Comparison of ENCODE assay signal across 23 mouse cellular contexts in the genomic region with DNA sequence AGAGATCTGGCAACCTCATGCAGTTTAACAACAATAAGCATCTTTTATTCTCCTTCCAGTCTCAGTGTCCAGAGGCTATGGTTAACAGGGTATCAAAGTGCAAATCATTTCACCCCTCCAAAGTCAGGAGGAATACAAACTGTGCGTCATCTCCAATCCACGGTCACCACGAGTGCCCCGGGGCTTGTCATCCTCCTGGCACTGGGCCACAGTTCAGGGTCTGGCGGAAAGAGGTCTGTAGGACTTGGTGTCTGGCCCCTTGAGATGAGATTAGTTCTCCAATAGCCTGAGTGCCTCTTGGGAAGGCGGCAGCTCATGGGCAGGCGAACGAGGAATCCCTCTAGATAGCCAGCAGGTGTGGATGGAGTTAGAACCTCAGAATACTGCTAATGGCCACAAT. TPM values are rescaled to one million over a fixed set of nuclear protein-coding genes. Genes with fewer than 3 reads are reported as not detected.
DNase-seq lines count a peak whose midpoint lies in the region; ATAC-seq lines count a peak whose summit lies in the region.
"Had no signal": no experiment of that assay in that cellular context is flagged by ENCODE, and none has a peak within 500 bp of the region (broad histone marks: within the 10 kb centered on the region; RNA-seq: fewer than 3 reads in every experiment).

No protein-coding gene starts in this region.

- no peak overlapping the region for H3K4me3 ChIP-seq in heart, embryonic 13.5 days
- no peak overlapping the region for H3K4me3 ChIP-seq in midbrain, embryonic 13.5 days (replicated peaks)
- H3K4me3 ChIP-seq in midbrain, embryonic 11.5 days (ENCODE audit: low read depth, low read length): no peak overlapping the region
- H3K4me3 ChIP-seq: embryonic facial prominence, embryonic 12.5 days; erythroblast, embryonic 14.5 days; lung, embryonic 15.5 days; midbrain, embryonic 10.5 days; myocyte had no signal

- H3K27me3 ChIP-seq in heart, embryonic 13.5 days (replicated peaks): no peaks in the 10 kb centered on the region
- H3K27me3 ChIP-seq in midbrain, embryonic 13.5 days: no peaks in the 10 kb centered on the region
- no peaks in the 10 kb centered on the region for H3K27me3 ChIP-seq in midbrain, embryonic 11.5 days (ENCODE audit: control insufficient read depth, insufficient read depth, low read length)
- H3K27me3 ChIP-seq: embryonic facial prominence, embryonic 12.5 days; lung, embryonic 15.5 days had no signal

- ATAC-seq in heart, embryonic 13.5 days (ENCODE audit: extremely low read depth, insufficient number of reproducible peaks, low FRiP score, low TSS enrichment): no peak
- 0 out of 2 replicates have a peak, but pooled peaks have one; percentile 25 for ATAC-seq in midbrain, embryonic 13.5 days
- ATAC-seq in midbrain, embryonic 11.5 days (ENCODE audit: low FRiP score): no peak
- ATAC-seq: CD4-positive, CD25-positive, alpha-beta regulatory T cell, adult 4 months; forebrain, embryonic 14.5 days; hindbrain, embryonic 16.5 days had no signal

- H3K9ac ChIP-seq in heart, embryonic 13.5 days: no peak overlapping the region
- no peak overlapping the region for H3K9ac ChIP-seq in midbrain, embryonic 13.5 days (replicated peaks)
- no peak overlapping the region for H3K9ac ChIP-seq in midbrain, embryonic 11.5 days (ENCODE audit: low read length)
- H3K9ac ChIP-seq: embryonic facial prominence, embryonic 12.5 days; liver, embryonic 14.5 days; lung, embryonic 15.5 days had no signal

- H3K9me3 ChIP-seq in heart, embryonic 13.5 days: no peaks in the 10 kb centered on the region
- H3K9me3 ChIP-seq in midbrain, embryonic 13.5 days: no peaks in the 10 kb centered on the region
- H3K9me3 ChIP-seq in midbrain, embryonic 11.5 days (ENCODE audit: control insufficient read depth, low read length): no peaks in the 10 kb centered on the region
- H3K9me3 ChIP-seq: embryonic facial prominence, embryonic 12.5 days; lung, embryonic 15.5 days; midbrain, embryonic 10.5 days had no signal

- DNase-seq in adrenal gland, postnatal 14 days: peak; percentile 58
- no peak for DNase-seq in adrenal gland, adult 18-20 months (ENCODE audit: low spot score in 2 of 2)
- DNase-seq in heart, postnatal 36 days: no peak
- DNase-seq in midbrain, embryonic 11.5 days (ENCODE audit: low spot score, missing footprints): no peak
- DNase-seq in cerebellum, postnatal 14 days: peak; percentile 66 to 74
- DNase-seq in frontal cortex, postnatal 25 days (ENCODE audit: low spot score in 2 of 2): no peak
- DNase-seq: gastrocnemius, postnatal 25 days; kidney, adult 2 months; kidney, postnatal 10 days; lung, postnatal 4 days; right cerebral cortex, postnatal 4 days; thymus, adult 2 months had no signal

- H3K4me2 ChIP-seq in heart, embryonic 13.5 days: no peak overlapping the region
- H3K4me2 ChIP-seq in midbrain, embryonic 13.5 days (replicated peaks): no peak overlapping the region
- no peak overlapping the region for H3K4me2 ChIP-seq in midbrain, embryonic 11.5 days
- H3K4me2 ChIP-seq: embryonic facial prominence, embryonic 12.5 days; lung, embryonic 15.5 days had no signal

- peaks cover 47% of the 10 kb centered on the region for H3K4me1 ChIP-seq in heart, embryonic 13.5 days
- peaks cover 8% of the 10 kb centered on the region; the same call in 1 of the 2 replicates for H3K4me1 ChIP-seq in midbrain, embryonic 13.5 days (replicated peaks)
- no peaks in the 10 kb centered on the region for H3K4me1 ChIP-seq in midbrain, embryonic 11.5 days (ENCODE audit: control insufficient read depth, insufficient read depth, low read length)
- H3K4me1 ChIP-seq: embryonic facial prominence, embryonic 12.5 days; lung, embryonic 15.5 days; midbrain, embryonic 10.5 days had no signal

- H3K27ac ChIP-seq in heart, embryonic 13.5 days (replicated peaks): peak overlapping the region; percentile 24; the same call in 1 of the 2 replicates
- H3K27ac ChIP-seq in midbrain, embryonic 13.5 days: no peak overlapping the region
- no peak overlapping the region for H3K27ac ChIP-seq in midbrain, embryonic 11.5 days (ENCODE audit: low read depth, low read length)
- H3K27ac ChIP-seq: embryonic facial prominence, embryonic 12.5 days; liver, embryonic 14.5 days; lung, embryonic 15.5 days; midbrain, embryonic 10.5 days had no signal

- H3K36me3 ChIP-seq in heart, embryonic 13.5 days: peaks cover 84% of the 10 kb centered on the region
- peaks cover 60% of the 10 kb centered on the region for H3K36me3 ChIP-seq in midbrain, embryonic 13.5 days
- H3K36me3 ChIP-seq in midbrain, embryonic 11.5 days (ENCODE audit: control insufficient read depth, insufficient read depth, low read length): peaks cover 4% of the 10 kb centered on the region; the same call in 1 of the 2 replicates

- intact Hi-C loops in heart, postnatal 36 days (cut with DNase I): no loop called here

- 23% methylated on average over 8 of the region's 8 CpGs for WGBS in heart, embryonic 13.5 days
- WGBS in midbrain, embryonic 13.5 days: 68% methylated on average over 8 of the region's 8 CpGs
- WGBS in midbrain, embryonic 11.5 days: 87% methylated on average over 8 of the region's 8 CpGs

RNA-seq across cellular contexts. Expression of gene Ikbke, which starts 15.8 kb away (rescaled TPM):
- total RNA-seq in adrenal gland, postnatal 14 days (2021): 10.4 and 19.3 TPM in 2 replicates
- total RNA-seq in adrenal gland, adult 18-20 months (2021): 10 to 100 TPM; 11.9 to 16.1 TPM
- polyA plus RNA-seq in heart, embryonic 13.5 days (2015; fragmentation: Nextera tagmentation; extraction: Ambion mirVana): 2.4 and 2.8 TPM in 2 replicates
- total RNA-seq in heart, postnatal 36 days (2021): 1 to 10 TPM in 1 of 2 experiments, under 1 TPM in 1; 0.89 to 1.6 TPM
- polyA plus RNA-seq in midbrain, embryonic 13.5 days (2015; fragmentation: Nextera tagmentation; extraction: Ambion mirVana): 0.72 and 0.73 TPM in 2 replicates
- polyA plus RNA-seq in midbrain, embryonic 11.5 days (2014; fragmentation: Nextera tagmentation; extraction: Ambion mirVana): 0.55 and 0.57 TPM in 2 replicates
- polyA plus RNA-seq: erythroblast, embryonic 14.5 days had no signal

RNA-seq across cellular contexts. Expression of gene Rassf5, which starts 50.1 kb away (rescaled TPM):
- 9.7 and 18.1 TPM in 2 replicates for total RNA-seq in adrenal gland, postnatal 14 days (2021)
- 10 to 100 TPM; 11.4 to 11.6 TPM for total RNA-seq in adrenal gland, adult 18-20 months (2021)
- 14.9 and 18.2 TPM in 2 replicates for polyA plus RNA-seq in heart, embryonic 13.5 days (2015; fragmentation: Nextera tagmentation; extraction: Ambion mirVana)
- 1 to 10 TPM; 1.7 to 1.8 TPM for total RNA-seq in heart, postnatal 36 days (2021)
- polyA plus RNA-seq in midbrain, embryonic 13.5 days (2015; fragmentation: Nextera tagmentation; extraction: Ambion mirVana): 1.7 and 1.9 TPM in 2 replicates
- polyA plus RNA-seq in midbrain, embryonic 11.5 days (2014; fragmentation: Nextera tagmentation; extraction: Ambion mirVana): 0.52 and 1.00 TPM in 2 replicates
- polyA plus RNA-seq: erythroblast, embryonic 14.5 days had no signal

Comparison
In these comparisons a context has a peak if more than half of its experiments do, and no peak if none do; other contexts are left out.
1. DNase-seq: peak in adrenal gland, postnatal 14 days (single experiment) and cerebellum, postnatal 14 days (2 of 2); none in adrenal gland, adult 18-20 months (0 of 2), heart, postnatal 36 days (0 of 2), midbrain, embryonic 11.5 days (single experiment) and frontal cortex, postnatal 25 days (0 of 2).